Mouse (Mus musculus) frontal cortex, adult (tissue): ENCODE measurements around the gene Ifna16.

Experiments used
- ATAC-seq: cut with Nextera tagmentation; 2 replicates; pipeline ENCODE4 v1.9.2; 2017; ENCODE audit warnings: mild to moderate bottlenecking, moderate library complexity, mixed read lengths; ENCODE audit not compliant: low TSS enrichment

Gene Ifna16

DNA sequence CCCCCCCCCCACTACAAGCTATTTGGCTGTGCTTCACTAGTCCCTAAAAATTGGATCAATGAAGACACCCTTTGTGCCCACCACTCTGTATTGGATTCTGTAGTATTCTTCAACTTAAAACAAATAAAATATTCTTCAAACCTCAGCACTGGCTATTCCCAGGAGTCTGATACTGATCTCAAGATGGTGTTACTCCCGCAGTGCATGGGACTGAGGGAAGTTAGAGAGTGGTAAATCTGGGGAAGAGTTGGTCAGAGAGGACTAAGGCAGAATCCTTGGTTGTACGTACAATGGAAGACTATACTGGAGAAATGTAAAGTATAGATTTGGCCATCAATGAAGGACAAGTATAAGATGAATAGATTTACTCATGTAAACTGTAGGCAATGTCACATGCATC lies 34.2 kb downstream of the Ifna16 start:
- ATAC-seq = no peak

DNA sequence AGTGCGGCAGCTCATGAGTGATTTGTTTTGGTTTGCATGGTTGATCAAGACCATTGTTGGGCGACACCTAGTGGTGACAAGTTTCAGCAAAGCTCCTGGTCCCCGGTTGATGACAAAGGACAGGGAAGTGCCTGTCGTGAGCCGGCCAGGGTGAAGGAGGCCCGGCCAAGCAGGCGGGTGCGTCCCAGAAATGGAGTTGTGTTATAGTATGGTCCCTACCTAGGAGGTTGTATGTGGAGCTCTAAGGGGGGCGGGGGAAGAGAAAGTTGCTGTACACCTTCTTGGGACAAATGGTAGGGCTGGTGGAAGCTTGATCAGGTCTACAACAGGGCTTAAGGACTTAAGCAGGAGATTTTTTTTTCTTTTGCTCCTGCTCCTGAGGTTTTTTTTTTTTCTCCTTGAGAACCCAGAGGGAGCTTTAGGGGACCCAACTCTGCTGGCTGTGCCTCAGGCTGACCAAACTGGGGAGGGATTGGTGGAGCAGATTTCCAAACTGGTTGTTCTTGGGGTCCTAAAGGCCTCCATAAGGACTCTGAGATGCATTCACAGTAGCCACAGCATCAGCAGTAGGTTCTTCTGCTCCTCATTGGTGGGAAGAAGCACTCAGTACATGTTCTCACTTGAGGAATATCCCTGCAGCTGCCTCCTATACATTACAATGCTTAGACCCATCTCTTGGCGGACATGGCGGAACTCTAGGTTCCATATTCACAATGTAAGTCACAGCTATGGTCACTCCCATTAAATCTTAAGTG lies 35.5 kb downstream of the Ifna16 start:
- peak; percentile 100 for ATAC-seq

DNA sequence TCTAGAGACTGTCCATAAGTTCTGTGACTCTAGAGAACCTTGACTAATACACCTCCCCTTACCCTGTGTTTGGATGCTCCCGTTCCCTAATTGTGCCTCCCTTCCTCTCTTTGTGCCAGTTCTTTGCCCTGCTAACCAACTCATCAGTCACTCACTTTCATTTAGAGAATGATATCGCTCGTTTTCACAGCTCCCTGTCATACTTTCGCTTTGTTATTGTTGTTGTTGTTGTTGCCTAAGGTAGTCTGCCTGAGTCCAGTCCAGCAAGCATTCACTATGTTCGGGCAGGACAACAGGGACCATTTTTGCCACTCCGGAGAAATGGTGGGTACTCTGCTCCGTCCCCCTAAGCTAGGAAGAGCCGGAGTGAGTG lies 36.0 kb downstream of the Ifna16 start:
- ATAC-seq = no peak

DNA sequence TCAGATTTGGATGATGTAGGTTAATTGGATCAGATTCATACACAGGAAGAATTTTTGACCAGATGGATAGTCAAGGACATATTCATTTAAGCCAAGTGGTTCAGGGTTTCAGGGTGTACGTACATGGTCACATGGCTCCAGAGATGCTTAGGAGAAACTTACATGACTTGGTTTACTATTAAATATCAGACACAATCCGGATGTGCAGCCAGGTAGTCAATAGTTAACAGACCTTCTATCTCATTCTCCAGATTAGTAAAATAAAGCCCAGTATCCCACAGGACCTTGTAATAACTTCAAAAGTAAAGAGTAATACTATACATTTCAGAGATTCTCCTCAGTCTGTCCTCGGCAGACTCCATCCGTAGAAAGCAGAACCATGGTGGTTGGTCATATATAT lies 42.4 kb downstream of the Ifna16 start, which contains the start of gene C87499:
Gene C87499, minus strand, starts transcription at position 101 of the 400 bp plus-strand sequence.
- ATAC-seq = no peak
